Mouse (Mus musculus) cerebral cortex, adult 2 months (tissue): Measurements from ENCODE around the gene Capza1.

Experiments used
- WGBS: fragments of 180-500 bp; shearing (Covaris S2); methylation state at CpG from one replicate; pipeline ENCODE4 v1.1.7; 2018; 5-methylcytosine and 5-hydroxymethylcytosine counted together

The Capza1 gene

GRCm38 (mm10) chr3:104863786-104864650, at the start of gene Capza1, which contains the start of gene St7l:
Gene Capza1, minus strand, starts transcription at chr3:104864505.
Gene St7l, plus strand, starts transcription at chr3:104864005.
- under 1% methylated on average over 43 of the region's 43 CpGs for WGBS

- WGBS: 71% methylated on average over 6 of the region's 6 CpGs
These were observed 44.9 kb upstream of the Capza1 start for GRCm38 (mm10) chr3:104909195-104909594.

- WGBS: 35% methylated on average over 3 of the region's 3 CpGs
These were observed 41.7 kb upstream of the Capza1 start for GRCm38 (mm10) chr3:104906007-104906406.

GRCm38 (mm10) chr3:104905389-104905788, 41.1 kb upstream of the Capza1 start:
- 47% methylated on average over 4 of the region's 4 CpGs for WGBS

DNA sequence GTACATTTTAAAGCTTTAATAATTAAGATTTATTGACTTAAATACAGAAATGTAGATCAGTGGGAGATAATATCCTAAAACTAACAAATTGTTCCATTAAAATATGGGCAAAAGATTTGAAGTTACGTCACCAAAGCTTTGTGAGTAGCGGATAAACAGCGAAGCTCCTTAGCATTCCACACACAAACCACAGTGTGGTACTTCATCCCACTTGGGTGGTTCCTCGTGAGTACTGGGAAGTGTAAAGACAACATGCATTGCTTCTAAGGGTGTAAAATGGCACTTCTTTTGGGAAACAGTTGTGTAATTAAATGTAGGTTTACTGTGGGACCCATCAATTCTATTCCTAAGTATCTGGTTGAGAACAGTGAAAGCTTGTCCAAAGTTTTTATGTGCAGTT, 36.8 kb upstream of the Capza1 start:
- WGBS: 84% methylated on average over 4 of the region's 4 CpGs

DNA sequence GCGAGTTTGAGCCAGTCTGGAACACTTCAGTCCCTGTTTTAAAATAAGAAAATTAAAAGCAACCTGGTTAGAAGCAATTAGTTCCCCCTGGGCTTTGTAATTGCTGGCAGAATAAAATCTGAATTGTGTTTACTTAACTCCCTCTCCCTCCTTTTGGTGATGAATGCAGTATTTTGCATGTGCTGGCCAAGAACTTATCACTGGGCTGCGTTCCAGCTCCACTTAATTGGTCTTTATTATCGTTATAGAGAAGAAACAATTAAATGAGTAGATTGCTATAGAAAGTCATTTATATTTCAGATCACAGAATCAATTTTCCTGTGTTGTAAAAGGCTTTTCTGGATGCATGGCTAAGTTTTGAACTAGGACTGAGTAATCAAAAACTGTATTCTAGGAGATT, 31.8 kb upstream of the Capza1 start:
- 51% methylated on average over 3 of the region's 3 CpGs for WGBS

GRCm38 (mm10) chr3:104888585-104888984, 24.3 kb upstream of the Capza1 start:
- 85% methylated on average over 3 of the region's 3 CpGs for WGBS

DNA sequence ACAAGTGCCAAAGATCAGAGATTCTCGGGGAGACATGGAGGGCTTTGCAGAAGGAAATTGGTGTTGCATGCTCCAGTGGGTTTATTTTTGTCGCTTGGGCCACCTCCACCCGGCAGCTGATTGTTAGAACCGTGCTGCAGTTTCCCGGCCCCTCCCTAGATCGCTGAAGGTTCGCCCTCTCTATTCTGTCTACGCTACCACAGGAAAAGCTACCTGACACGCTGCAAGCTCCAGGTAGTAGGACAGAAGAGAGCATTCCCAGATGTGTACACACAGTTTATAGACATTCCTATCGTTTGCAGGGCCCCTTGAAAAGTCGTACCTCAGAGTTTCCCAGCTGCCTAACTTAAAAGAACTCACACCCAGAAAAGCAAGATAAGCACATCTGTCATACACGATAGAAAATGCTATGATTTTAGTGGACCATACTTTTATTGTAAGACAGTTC, 1.1 kb upstream of the Capza1 start:
- WGBS: under 1% methylated on average over 12 of the region's 12 CpGs

DNA sequence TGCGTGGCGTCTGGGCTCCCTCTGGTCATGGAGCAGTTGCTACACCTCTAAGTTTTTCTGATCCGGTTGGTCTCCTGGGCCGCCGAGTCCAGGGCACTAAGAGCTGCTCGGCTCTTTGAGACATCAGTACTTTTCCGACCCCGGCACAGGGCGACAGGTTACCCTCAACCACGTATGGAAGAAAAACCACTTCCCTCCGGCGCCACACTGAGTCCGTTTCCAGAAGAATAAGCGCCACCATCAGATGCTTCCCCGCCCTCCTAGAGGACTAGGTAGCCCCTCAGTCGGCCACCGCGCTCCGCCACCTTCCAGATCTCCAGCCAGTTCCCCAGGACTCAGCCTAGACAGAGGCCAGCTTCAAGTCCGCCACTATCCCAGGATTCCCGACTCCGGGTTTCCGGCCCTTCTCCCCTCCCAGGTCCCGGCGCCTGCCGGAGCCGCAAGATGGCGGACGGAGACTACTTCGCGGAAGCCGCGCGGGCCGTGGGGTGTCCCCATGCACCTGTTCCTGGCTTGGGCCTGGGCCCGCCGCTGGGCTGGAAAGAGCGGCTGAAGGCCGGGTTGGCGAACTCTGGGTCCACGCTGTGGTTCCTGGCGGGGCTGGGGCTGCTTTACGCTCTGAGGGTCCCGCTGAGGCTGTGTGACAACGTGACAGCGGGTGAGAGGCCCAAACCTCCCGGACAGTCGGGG, 491 bp upstream of the Capza1 start:
- under 1% methylated on average over 48 of the region's 48 CpGs for WGBS

DNA sequence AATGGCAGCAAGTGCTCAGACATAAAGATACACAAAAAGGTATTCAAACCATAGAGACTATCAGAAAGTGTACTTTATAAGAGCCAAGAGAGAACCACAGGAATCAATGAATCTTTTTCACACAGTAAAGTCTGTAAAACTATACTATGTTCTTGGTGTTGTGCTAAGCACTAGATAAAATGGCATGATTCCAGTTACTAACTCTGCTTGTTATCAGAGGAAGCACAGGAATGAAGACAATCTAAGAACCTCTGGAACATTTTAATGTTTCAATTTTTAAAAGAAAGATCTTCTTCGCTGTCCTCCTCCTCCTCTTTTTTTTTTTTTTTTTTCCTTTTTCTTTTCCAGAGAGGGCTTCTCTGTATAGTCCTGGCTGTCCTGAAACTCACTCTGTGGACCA, 5.7 kb downstream of the Capza1 start:
- WGBS: 83% methylated on average over 1 of the region's 1 CpGs

DNA sequence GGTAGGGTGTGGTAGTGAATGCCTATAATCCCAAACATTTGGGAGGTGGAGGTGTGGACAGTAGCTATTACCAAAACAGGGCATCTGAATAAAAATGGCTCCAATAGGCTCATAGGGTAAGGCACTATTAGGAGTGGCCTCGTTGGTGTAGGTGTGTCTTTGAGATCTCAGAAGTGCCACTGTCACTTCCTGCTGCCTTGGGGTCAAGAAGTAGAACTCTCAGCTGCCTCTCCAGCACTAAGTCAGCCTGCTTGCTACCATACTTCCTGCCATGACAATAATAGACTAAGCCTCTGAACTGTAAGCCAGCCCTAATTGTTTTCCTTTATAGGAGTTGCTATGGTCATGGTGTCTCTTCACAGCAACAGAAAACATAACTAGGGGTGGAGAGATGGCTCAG, 8.2 kb downstream of the Capza1 start:
- 71% methylated on average over 1 of the region's 1 CpGs for WGBS

GRCm38 (mm10) chr3:104854465-104854864, 9.8 kb downstream of the Capza1 start:
- WGBS: 94% methylated on average over 1 of the region's 1 CpGs

- WGBS: 92% methylated on average over 4 of the region's 4 CpGs
These were observed 17.7 kb downstream of the Capza1 start for GRCm38 (mm10) chr3:104846601-104847000.

DNA sequence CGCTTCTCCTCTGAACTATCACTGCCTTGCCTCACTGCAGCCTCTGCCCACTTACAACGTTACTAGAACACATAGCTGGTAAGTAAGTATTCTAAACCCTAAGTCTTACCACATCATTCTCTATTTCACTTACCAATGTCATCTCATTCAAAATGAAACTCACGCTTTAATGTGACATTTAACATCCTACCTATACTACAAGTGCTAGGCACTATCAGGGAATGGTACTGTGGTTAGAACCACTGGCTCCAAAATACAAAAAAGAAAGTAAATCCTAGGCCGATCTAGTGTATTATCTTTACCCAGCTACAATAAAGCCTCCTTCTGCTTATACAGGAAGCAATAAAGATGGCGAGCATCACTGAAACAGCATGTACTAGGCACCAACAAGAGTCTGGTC, 23.3 kb downstream of the Capza1 start:
- WGBS: 97% methylated on average over 5 of the region's 5 CpGs

GRCm38 (mm10) chr3:104835797-104836196, 28.5 kb downstream of the Capza1 start:
- 95% methylated on average over 3 of the region's 3 CpGs for WGBS

DNA sequence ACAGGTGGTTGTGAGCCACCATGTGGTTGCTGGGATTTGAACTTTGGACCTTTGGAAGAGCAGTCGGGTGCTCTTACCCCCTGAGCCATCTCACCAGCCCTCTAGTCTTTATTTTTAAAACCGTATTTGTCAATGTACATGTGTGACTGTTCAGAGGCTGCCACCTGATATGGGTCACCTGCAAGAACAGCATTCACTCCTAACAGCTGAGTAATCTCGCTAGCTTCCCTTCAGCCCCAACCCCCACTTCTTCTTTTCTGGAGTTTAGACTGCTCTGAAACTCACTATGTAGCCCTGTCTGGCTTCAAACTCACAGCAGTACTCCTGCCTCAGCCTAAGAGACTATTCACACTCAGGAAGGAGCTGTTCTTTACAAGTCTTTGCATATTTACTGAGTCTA, 41.9 kb downstream of the Capza1 start:
- 86% methylated on average over 3 of the region's 3 CpGs for WGBS

- WGBS: 51% methylated on average over 1 of the region's 1 CpGs
These were observed 43.9 kb downstream of the Capza1 start for GRCm38 (mm10) chr3:104820426-104820825.

DNA sequence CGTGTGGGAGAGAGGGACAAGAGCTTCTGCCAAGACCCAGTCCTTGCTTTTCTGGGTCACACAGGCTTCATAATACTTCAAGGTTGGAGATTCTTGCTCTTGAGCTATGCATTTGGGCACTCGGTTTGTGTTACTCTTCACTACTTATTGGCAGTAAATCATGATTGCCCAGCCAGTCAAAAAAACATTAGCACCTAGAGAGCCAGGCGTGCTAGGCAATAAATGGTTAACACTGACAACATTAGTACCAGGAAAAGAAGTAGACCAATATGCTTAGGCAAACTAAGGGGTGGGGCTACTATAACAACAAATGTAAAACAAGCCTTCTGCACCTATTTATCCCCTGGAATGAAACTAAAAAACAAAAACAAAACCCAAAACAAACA, 45.6 kb downstream of the Capza1 start:
- WGBS: 15% methylated on average over 3 of the region's 3 CpGs

DNA sequence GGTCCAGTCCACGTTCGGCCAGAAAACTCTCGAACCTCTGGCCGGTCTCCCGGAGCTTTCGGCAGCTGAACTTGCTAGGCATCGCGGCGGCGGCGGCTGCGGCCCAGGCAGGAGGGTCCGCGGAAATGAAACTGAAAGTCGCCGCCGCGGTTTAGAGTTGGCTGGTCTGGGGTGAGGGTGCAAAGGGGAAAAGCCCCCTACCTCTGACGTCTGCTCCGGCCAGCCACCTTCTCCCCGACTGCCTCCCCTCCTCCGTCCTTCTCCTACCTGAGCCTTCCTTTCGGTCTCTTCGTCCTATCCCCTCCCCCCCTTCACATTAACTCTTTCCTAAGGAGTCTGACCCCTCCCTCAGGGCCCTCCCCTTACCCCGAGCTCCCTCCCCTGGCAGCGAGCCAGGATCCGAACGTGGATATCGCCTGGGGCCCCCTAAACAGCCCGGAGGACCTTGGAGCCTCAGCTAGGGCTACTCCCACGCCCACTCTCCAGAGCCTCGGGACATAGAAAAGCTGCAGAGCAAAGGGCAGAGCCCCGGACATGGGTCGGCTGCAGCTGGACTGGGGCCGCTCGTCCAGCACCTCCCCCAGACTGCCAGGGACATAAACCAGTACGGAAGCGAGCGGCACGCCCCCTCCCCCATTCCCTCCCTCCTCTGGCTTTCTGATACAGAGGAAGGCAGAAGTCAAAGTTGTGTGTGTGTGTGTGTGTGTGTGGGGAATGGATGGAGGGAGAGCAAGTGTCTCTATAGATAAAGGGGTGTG, 46.1 kb downstream of the Capza1 start, which contains the start of gene Mov10:
Mov10 (minus strand) TSS at position 573 of the 758 bp plus-strand sequence.
- under 1% methylated on average over 40 of the region's 40 CpGs for WGBS

- 1% methylated on average over 46 of the region's 46 CpGs for WGBS
These were observed 46.8 kb downstream of the Capza1 start for GRCm38 (mm10) chr3:104817481-104817990.

DNA sequence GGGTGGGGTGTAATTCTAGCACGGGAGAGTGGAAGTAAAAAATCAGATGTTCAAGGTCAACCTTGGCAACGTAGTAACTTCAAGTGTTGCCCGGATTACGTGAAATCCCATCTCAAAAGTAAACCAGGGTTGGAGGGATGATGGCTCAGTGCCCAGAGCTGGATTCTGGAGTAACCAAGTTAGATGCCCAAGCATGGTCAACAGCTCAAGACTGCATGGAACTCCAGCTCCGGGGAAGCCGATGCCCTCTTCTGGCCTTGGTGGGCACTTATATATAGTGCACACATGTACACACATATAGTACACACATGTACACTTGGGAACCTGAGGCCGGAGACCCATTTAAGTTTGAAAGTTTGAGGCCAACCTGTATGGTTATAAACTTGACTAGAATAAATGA, 48.2 kb downstream of the Capza1 start:
- WGBS: 91% methylated on average over 7 of the region's 7 CpGs

DNA sequence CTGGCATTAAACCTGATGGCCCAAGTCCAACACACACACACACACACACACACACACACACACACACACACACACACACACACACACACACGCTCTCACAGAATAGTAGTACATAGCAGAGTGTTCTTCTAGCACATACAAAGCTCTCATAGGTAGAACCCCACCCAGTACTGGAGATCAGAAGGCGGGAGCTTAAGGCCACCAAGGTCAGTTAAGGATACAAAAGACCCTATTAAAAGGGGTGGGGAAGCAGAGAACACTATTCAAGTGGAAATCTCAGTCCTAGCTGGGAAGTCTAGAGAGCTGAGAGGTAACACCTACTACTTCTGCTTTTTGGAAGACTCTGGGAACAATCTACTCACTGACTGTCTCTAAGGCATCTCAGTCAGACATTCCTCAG, 49.0 kb downstream of the Capza1 start:
- WGBS: 90% methylated on average over 2 of the region's 2 CpGs
